Mouse (Mus musculus) heart, postnatal 4 days (tissue): ENCODE measurements around the gene Twist1. TPM values are rescaled to one million over a fixed set of nuclear protein-coding genes. Genes with fewer than 3 reads are reported as not detected.

Experiments
- DNase-seq: peaks from one replicate; pipeline ENCODE4 v3.0.0; 2021
- total RNA-seq, 2 experiments: library from RNA; stranded (reverse); gene quantifications; 2 replicates each; pipeline ENCODE4 v1.2.3; 2021

The Twist1 gene
- total RNA-seq, 2 experiments from 2014 or later = 4.3 to 4.6 TPM

- DNase-seq = peak; percentile 15
These were observed 9.3 kb downstream of the Twist1 start for GRCm38 (mm10) chr12:33966490-33967415.

DNA sequence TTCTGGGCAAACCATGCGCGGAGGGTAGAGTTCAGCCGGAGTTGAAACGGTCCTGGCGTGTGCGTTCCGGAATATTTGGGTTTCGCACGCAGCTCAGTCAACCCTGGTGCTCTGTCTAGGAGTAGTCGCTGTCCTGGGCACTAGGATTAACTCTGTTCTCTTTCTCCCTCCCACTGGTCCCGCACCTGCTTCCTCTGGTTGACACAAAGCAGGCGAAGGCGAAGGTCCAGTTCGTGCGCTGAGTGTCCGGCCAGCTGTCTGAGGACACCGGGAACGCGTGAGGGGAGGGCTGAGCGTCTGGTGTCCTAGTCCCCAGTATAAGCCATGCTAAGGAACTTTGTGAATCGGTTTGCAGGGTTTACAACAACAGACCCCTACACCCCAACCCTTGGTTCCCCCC is 10.0 kb downstream of the Twist1 start:
- no peak for DNase-seq

GRCm38 (mm10) chr12:33968041-33968897 is 10.8 kb downstream of the Twist1 start:
- no peak for DNase-seq

- DNase-seq = no peak
These were observed 11.4 kb downstream of the Twist1 start for GRCm38 (mm10) chr12:33968898-33969178.

GRCm38 (mm10) chr12:33980159-33980558 is 22.7 kb downstream of the Twist1 start:
- DNase-seq = no peak

- no peak for DNase-seq
These were observed 24.0 kb downstream of the Twist1 start for GRCm38 (mm10) chr12:33981433-33981832.

- no peak for DNase-seq
These were observed 35.7 kb downstream of the Twist1 start for GRCm38 (mm10) chr12:33993127-33993526.

Other genes starting within 250 kb of the Twist1 start
- not detected for gene Ferd3l, start 29.2 kb upstream of the Twist1 start, total RNA-seq